Mouse (Mus musculus): ENCODE results near the gene Pde1b. TPM values are rescaled to one million over a fixed set of nuclear protein-coding genes. Genes with fewer than 3 reads are reported as not detected.

The Pde1b gene
- polyA plus RNA-seq, 1 experiment from 2014 or later: 91.9 TPM

DNA sequence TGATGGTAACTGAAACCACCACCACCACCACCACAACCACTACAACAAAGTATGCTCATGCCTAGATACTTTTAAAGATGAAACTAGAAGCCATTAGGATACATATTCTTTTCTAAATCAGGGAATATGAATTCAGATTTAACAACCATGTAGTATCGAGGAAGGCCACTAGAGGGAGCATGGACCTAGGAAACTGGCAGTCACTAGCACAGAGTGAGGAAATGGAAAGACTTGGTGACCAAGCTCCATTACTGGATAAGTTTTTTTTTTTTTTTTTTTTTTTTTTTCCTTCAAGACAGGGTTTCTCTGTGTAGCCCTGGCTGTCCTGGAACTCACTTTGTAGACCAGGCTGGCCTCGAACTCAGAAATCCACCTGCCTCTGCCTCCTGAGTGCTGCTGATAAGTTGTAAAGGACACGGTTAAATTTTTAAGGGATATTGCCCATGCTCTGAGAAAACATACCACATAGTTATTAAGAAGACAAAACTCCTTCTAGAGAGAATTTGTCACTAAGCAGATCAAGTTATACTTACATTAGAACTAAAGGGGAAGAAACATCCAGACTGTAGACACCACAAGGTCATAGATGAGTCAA, 49.4 kb downstream of the Pde1b start:
- no peak overlapping the region for H3K27ac ChIP-seq (ENCODE audit: low read length)
- H3K4me3 ChIP-seq (ENCODE audit: low read depth, low read length): no peak overlapping the region
- H3K9me3 ChIP-seq (replicated peaks; ENCODE audit: control insufficient read depth, low read length, poor library complexity, severe bottlenecking): no peaks in the 10 kb centered on the region
- no peaks in the 10 kb centered on the region for H3K36me3 ChIP-seq (ENCODE audit: control insufficient read depth, insufficient read depth, low read length)
- no peak for ATAC-seq
- no peak overlapping the region for H3K4me2 ChIP-seq (ENCODE audit: low read length)
- H3K9ac ChIP-seq (ENCODE audit: low read depth, low read length): no peak overlapping the region
- H3K4me1 ChIP-seq (ENCODE audit: control insufficient read depth, insufficient read depth, low read length): no peaks in the 10 kb centered on the region
- H3K27me3 ChIP-seq (ENCODE audit: control insufficient read depth, insufficient read depth, low read depth, low read length): no peaks in the 10 kb centered on the region
- 49% methylated on average over 3 of the region's 3 CpGs for WGBS

GRCm38 (mm10) chr15:103564981-103565380, 62.1 kb downstream of the Pde1b start, which contains the start of gene Glycam1:
Gene Glycam1, minus strand, starts transcription at chr15:103565081.
- ATAC-seq: no peak

More at GRCm38 (mm10) chr15:103564981-103565380, 62.1 kb downstream of the Pde1b start, which contains the start of gene Glycam1:
- H3K9me3 ChIP-seq (replicated peaks; ENCODE audit: control insufficient read depth, low read length, poor library complexity, severe bottlenecking): no peaks in the 10 kb centered on the region
- H3K4me3 ChIP-seq (ENCODE audit: low read depth, low read length): no peak within 1 kb of the TSS
- H3K27me3 ChIP-seq (ENCODE audit: control insufficient read depth, insufficient read depth, low read depth, low read length): no peaks in the 10 kb centered on the region
- H3K27ac ChIP-seq (ENCODE audit: low read length): no peak within 1 kb of the TSS
- H3K4me1 ChIP-seq (ENCODE audit: control insufficient read depth, insufficient read depth, low read length): no peaks in the 10 kb centered on the region
- no peak within 1 kb of the TSS for H3K4me2 ChIP-seq (ENCODE audit: low read length)
- no peaks in the 10 kb centered on the region for H3K36me3 ChIP-seq (ENCODE audit: control insufficient read depth, insufficient read depth, low read length)
- no peak within 1 kb of the TSS for H3K9ac ChIP-seq (ENCODE audit: low read depth, low read length)

Other genes starting within 250 kb of the Pde1b start
- 0.52 and 0.68 TPM in 2 replicates for gene Nfe2, start 244.6 kb upstream of the Pde1b start, polyA plus RNA-seq (2015; fragmentation: Nextera tagmentation; extraction: Ambion mirVana)
- 200 and 205 TPM in 2 replicates for gene Copz1, start 230.3 kb upstream of the Pde1b start, polyA plus RNA-seq (2015; fragmentation: Nextera tagmentation; extraction: Ambion mirVana)
- 0.40 and 0.64 TPM in 2 replicates for gene Gpr84, start 192.4 kb upstream of the Pde1b start, polyA plus RNA-seq (2015; fragmentation: Nextera tagmentation; extraction: Ambion mirVana)
- gene Zfp385a, start 162.9 kb upstream of the Pde1b start, polyA plus RNA-seq (2015; fragmentation: Nextera tagmentation; extraction: Ambion mirVana): 20.1 and 22.7 TPM in 2 replicates
- gene Itga5, start 136.3 kb upstream of the Pde1b start, polyA plus RNA-seq (2015; fragmentation: Nextera tagmentation; extraction: Ambion mirVana): 5.8 and 7.4 TPM in 2 replicates
- 0.32 TPM in 1 of 2 replicates, not detected in the other for gene Gtsf1, start 72.6 kb upstream of the Pde1b start, polyA plus RNA-seq (2015; fragmentation: Nextera tagmentation; extraction: Ambion mirVana)
- gene Gtsf2, start 54.6 kb upstream of the Pde1b start, polyA plus RNA-seq (2015; fragmentation: Nextera tagmentation; extraction: Ambion mirVana): not detected in 2 replicates
- 1.5 and 1.6 TPM in 2 replicates for gene Nckap1l, start 49.2 kb upstream of the Pde1b start, polyA plus RNA-seq (2015; fragmentation: Nextera tagmentation; extraction: Ambion mirVana)
- gene Ppp1r1a, start 35.0 kb downstream of the Pde1b start, polyA plus RNA-seq (2015; fragmentation: Nextera tagmentation; extraction: Ambion mirVana): 147 and 160 TPM in 2 replicates
- not detected in 2 replicates for gene Glycam1, start 62.0 kb downstream of the Pde1b start, polyA plus RNA-seq (2015; fragmentation: Nextera tagmentation; extraction: Ambion mirVana)

Data from midbrain, embryonic 16.5 days (tissue).